Mouse (Mus musculus) heart, embryonic 14.5 days (tissue): Measurements from ENCODE around the gene Ccl6. TPM values are rescaled to one million over a fixed set of nuclear protein-coding genes. Genes with fewer than 3 reads are reported as not detected.

ENCODE experiments used
- ATAC-seq: fragments of 200-750 bp; cut with Nextera tagmentation; 2 replicates; pipeline ENCODE4 v1.8.0; 2017; ENCODE audit warnings: low read depth, moderate TSS enrichment; ENCODE audit not compliant: insufficient number of reproducible peaks, insufficient read depth, low FRiP score
- H3K27ac ChIP-seq, 2 experiments: fragments of 200-500 bp in 1 of 2; fragments of 300-500 bp in 1 of 2; sonication (generic) in 1 of 2; replicated peaks in 1 of 2; 2 replicates each; pipeline ENCODE4 v1.5.1; 2012 to 2014; ENCODE audit warnings: low read depth in 2 of 2, low read length in 2 of 2, control low read depth in 1 of 2, mild to moderate bottlenecking in 1 of 2, mixed read lengths in 1 of 2; ENCODE audit not compliant: control insufficient read depth in 1 of 2, insufficient read depth in 1 of 2
- H3K27me3 ChIP-seq: fragments of 300-500 bp; sonication (generic); 2 replicates; pipeline ENCODE4 v1.6.1; 2014; ENCODE audit warnings: mild to moderate bottlenecking, low read length, control low read depth; ENCODE audit not compliant: control insufficient read depth, insufficient read depth
- H3K36me3 ChIP-seq: fragments of 300-500 bp; sonication (generic); 2 replicates; pipeline ENCODE4 v1.6.1; 2014; ENCODE audit warnings: mild to moderate bottlenecking, control low read depth, low read length, mixed read lengths; ENCODE audit not compliant: control insufficient read depth, insufficient read depth
- H3K4me1 ChIP-seq, 2 experiments: fragments of 200-500 bp in 1 of 2; fragments of 300-500 bp in 1 of 2; sonication (generic) in 1 of 2; 2 replicates each; pipeline ENCODE4 v1.6.1; 2012 to 2014; ENCODE audit warnings: low read length in 2 of 2, control low read depth in 1 of 2, mixed read lengths in 1 of 2; ENCODE audit not compliant: control insufficient read depth in 2 of 2, insufficient read depth in 2 of 2
- H3K4me2 ChIP-seq: fragments of 300-500 bp; sonication (generic); 2 replicates; pipeline ENCODE4 v1.6.1; 2014; ENCODE audit warnings: mild to moderate bottlenecking, low read length
- H3K4me3 ChIP-seq, 2 experiments: fragments of 200-500 bp in 1 of 2; fragments of 300-500 bp in 1 of 2; sonication (generic) in 1 of 2; 2 replicates each; pipeline ENCODE4 v1.5.1; 2012 to 2014; ENCODE audit warnings: low read length in 2 of 2, mild to moderate bottlenecking in 2 of 2, control low read depth in 1 of 2, low read depth in 1 of 2, moderate library complexity in 1 of 2; ENCODE audit not compliant: control insufficient read depth in 1 of 2, insufficient read depth in 1 of 2
- H3K9ac ChIP-seq: fragments of 300-500 bp; sonication (generic); 2 replicates; pipeline ENCODE4 v1.6.1; 2014; ENCODE audit warnings: mild to moderate bottlenecking, low read length
- H3K9me3 ChIP-seq: fragments of 300-500 bp; sonication (generic); 2 replicates; pipeline ENCODE4 v1.6.1; 2016; ENCODE audit warnings: low read length, control low read depth; ENCODE audit not compliant: control insufficient read depth
- WGBS: fragments of 180-500 bp; shearing (Covaris S2); extraction: QIAGEN DNeasy Blood & Tissue Kit; methylation state at CpG from one replicate; pipeline ENCODE4 v1.1.7; 2014; 5-methylcytosine and 5-hydroxymethylcytosine counted together
- polyA plus RNA-seq: library from polyadenylated mRNA; unstranded; fragments of >200 nt; fragmentation: Nextera tagmentation; extraction: Ambion mirVana; gene quantifications from 2 replicates; pipeline ENCODE4 v1.2.1, GENCODE M21; 2014

Gene Ccl6
- polyA plus RNA-seq, 1 experiment from 2014 or later = 5.2 TPM

- no peak overlapping the region for H3K9ac ChIP-seq
- no peaks in the 10 kb centered on the region for H3K9me3 ChIP-seq
- no peaks in the 10 kb centered on the region for H3K27me3 ChIP-seq
- no peak overlapping the region for H3K4me3 ChIP-seq
- H3K4me1 ChIP-seq = no peaks in the 10 kb centered on the region
- H3K36me3 ChIP-seq = no peaks in the 10 kb centered on the region
- 51% methylated on average over 2 of the region's 2 CpGs for WGBS
- H3K27ac ChIP-seq = no peak overlapping the region
- ATAC-seq = no peak
- no peak overlapping the region for H3K4me2 ChIP-seq
Measured at GRCm38 (mm10) chr11:83610900-83611299, 18.0 kb upstream of the Ccl6 start.

- H3K4me3 ChIP-seq = no peak overlapping the region
- no peak overlapping the region for H3K27ac ChIP-seq
- no peaks in the 10 kb centered on the region for H3K4me1 ChIP-seq
- no peak overlapping the region for H3K9ac ChIP-seq
- H3K27me3 ChIP-seq = no peaks in the 10 kb centered on the region
- no peak for ATAC-seq
- no peaks in the 10 kb centered on the region for H3K9me3 ChIP-seq
- 29% methylated on average over 1 of the region's 1 CpGs for whole genome bisulfite sequencing
- no peak overlapping the region for H3K4me2 ChIP-seq
- H3K36me3 ChIP-seq = no peaks in the 10 kb centered on the region
Measured at GRCm38 (mm10) chr11:83606396-83606795, 13.5 kb upstream of the Ccl6 start.

DNA sequence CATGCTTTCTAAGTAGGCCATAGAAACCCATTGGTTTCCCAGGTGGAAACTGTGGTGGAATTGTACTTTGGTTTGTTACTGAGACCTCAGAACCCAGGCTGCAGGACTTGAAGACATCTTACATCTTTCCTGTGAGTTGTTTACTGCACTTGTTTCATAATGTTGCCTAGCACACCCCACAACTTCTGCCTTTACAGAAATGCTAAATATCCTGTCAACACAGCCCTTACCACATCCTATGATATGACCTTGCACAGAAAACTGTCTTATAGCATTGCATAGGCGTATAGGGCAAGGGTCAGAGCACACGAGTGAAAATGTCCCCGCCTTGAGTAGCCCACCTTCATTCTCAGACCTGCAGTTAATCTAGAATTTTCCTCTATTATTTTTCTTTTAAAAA is 12.6 kb upstream of the Ccl6 start:
- 84% methylated on average over 3 of the region's 3 CpGs for WGBS
- Histone ChIP-seq H3K4me2 (no peak overlapping the region), H3K4me1 (no peaks in the 10 kb centered on the region), H3K9ac (no peak overlapping the region), H3K27ac (no peak overlapping the region), H3K4me3 (no peak overlapping the region), H3K36me3 (no peaks in the 10 kb centered on the region), H3K9me3 (no peaks in the 10 kb centered on the region), H3K27me3 (no peaks in the 10 kb centered on the region)
- no peak for ATAC-seq

- ATAC-seq = no peak
- Histone ChIP-seq H3K9me3 (no peaks in the 10 kb centered on the region), H3K4me1 (no peaks in the 10 kb centered on the region), H3K4me3 (no peak overlapping the region), H3K27me3 (no peaks in the 10 kb centered on the region), H3K4me2 (no peak overlapping the region), H3K9ac (no peak overlapping the region), H3K36me3 (no peaks in the 10 kb centered on the region), H3K27ac (no peak overlapping the region)
- 73% methylated on average over 4 of the region's 4 CpGs for WGBS
Measured at GRCm38 (mm10) chr11:83604698-83605097, 11.8 kb upstream of the Ccl6 start.

- no peak overlapping the region for H3K4me2 ChIP-seq
- WGBS = 95% methylated on average over 3 of the region's 3 CpGs
- no peak overlapping the region for H3K27ac ChIP-seq
- H3K27me3 ChIP-seq = no peaks in the 10 kb centered on the region
- no peak overlapping the region for H3K9ac ChIP-seq
- no peak for ATAC-seq
- H3K36me3 ChIP-seq = no peaks in the 10 kb centered on the region
- no peaks in the 10 kb centered on the region for H3K4me1 ChIP-seq
- H3K9me3 ChIP-seq = no peaks in the 10 kb centered on the region
- no peak overlapping the region for H3K4me3 ChIP-seq
Measured at GRCm38 (mm10) chr11:83603399-83603798, 10.5 kb upstream of the Ccl6 start.

GRCm38 (mm10) chr11:83600576-83600975 is 7.7 kb upstream of the Ccl6 start:
- no peak overlapping the region for H3K9ac ChIP-seq
- 68% methylated on average over 2 of the region's 2 CpGs for WGBS

DNA sequence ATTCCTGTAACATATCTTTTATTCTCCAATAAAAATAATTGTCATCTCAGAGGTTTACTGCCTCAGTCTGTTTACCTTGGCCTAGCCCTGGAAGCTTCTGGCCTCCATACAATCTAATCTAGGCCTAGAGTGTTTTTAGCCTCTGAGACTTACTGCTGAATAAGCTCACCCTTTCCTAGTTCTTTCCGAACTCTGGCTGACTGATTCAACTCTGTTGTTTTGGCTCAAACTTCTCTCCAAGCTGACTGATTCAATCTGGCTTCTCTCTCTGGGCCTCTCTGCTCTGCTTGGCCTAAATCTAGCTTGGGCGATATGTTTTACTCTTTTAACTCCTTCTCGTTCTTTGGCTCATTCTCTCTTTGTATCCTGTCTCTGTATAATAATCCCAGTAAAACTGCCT is 6.1 kb upstream of the Ccl6 start:
- Histone ChIP-seq H3K4me2 (no peak overlapping the region), H3K36me3 (no peaks in the 10 kb centered on the region), H3K4me1 (no peaks in the 10 kb centered on the region), H3K9me3 (no peaks in the 10 kb centered on the region), H3K4me3 (no peak overlapping the region), H3K27ac (no peak overlapping the region), H3K9ac (no peak overlapping the region), H3K27me3 (no peaks in the 10 kb centered on the region)
- WGBS = 75% methylated on average over 3 of the region's 3 CpGs
- no peak for ATAC-seq

More at GRCm38 (mm10) chr11:83600576-83600975, 7.7 kb upstream of the Ccl6 start:
- Histone ChIP-seq H3K4me1 (no peaks in the 10 kb centered on the region), H3K4me3 (no peak overlapping the region), H3K9me3 (no peaks in the 10 kb centered on the region), H3K27me3 (no peaks in the 10 kb centered on the region), H3K36me3 (no peaks in the 10 kb centered on the region), H3K4me2 (no peak overlapping the region), H3K27ac (no peak overlapping the region)
- no peak for ATAC-seq

DNA sequence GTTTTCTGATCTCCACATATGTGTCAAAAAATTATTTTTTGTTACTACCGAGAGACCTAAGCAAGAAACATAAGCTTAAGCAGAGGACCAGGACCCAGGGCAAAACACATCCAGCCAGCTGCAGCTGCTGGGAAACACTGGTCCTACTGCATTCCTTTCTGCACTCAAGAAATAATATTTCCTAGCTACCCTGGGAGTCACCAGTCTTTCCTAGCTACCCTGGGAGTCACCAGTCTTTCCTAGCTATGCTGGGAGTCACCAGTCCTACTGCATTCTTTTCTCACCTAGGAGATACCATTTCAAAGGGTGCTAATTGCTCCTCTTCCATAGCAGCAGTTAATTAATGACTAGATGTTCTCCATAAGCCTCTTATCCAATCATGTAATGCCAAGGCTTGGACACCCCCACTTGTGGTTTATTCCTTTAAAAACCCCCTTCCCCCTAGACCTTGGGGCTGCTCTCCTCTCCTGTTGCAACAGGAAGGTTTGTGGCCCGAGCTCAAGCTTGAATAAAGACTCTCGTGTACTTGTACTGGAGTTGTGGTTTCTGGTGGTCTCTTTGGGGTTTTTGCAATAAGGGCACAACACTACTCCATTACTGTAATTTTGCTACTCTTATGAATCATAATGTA is 5.4 kb upstream of the Ccl6 start:
- no peak for ATAC-seq
- no peak overlapping the region for H3K9ac ChIP-seq
- no peak overlapping the region for H3K4me3 ChIP-seq
- H3K27ac ChIP-seq = no peak overlapping the region
- H3K4me1 ChIP-seq = no peaks in the 10 kb centered on the region
- 81% methylated on average over 3 of the region's 3 CpGs for WGBS
- no peaks in the 10 kb centered on the region for H3K9me3 ChIP-seq
- H3K4me2 ChIP-seq = no peak overlapping the region
- no peaks in the 10 kb centered on the region for H3K36me3 ChIP-seq
- no peaks in the 10 kb centered on the region for H3K27me3 ChIP-seq
